Mouse (Mus musculus): ENCODE measurements around the gene Zc3h6.

Gene Zc3h6

GRCm38 (mm10) chr2:129035381-129035780 lies 68.2 kb downstream of the Zc3h6 start:
- no peak for DNase-seq (ENCODE audit: low spot score in 2 of 2)

- DNase-seq (ENCODE audit: low spot score in 2 of 2), result peak in 1 of 2 experiments; percentile 18
Measured at GRCm38 (mm10) chr2:129038426-129038936, 71.3 kb downstream of the Zc3h6 start.

- DNase-seq (ENCODE audit: low spot score in 2 of 2), result no peak
Measured at GRCm38 (mm10) chr2:129038937-129039631, 71.9 kb downstream of the Zc3h6 start.

GRCm38 (mm10) chr2:129040567-129040966 lies 73.4 kb downstream of the Zc3h6 start:
- DNase-seq (ENCODE audit: low spot score in 2 of 2), result no peak

GRCm38 (mm10) chr2:129046172-129046845 lies 79.1 kb downstream of the Zc3h6 start:
- no peak for DNase-seq (ENCODE audit: low spot score in 2 of 2)

GRCm38 (mm10) chr2:129046846-129047196 lies 79.6 kb downstream of the Zc3h6 start:
- no peak for DNase-seq (ENCODE audit: low spot score in 2 of 2)

- no peak for DNase-seq (ENCODE audit: low spot score in 2 of 2)
Measured at GRCm38 (mm10) chr2:129047811-129048210, 80.6 kb downstream of the Zc3h6 start, which contains the start of gene Vinac1. TSS of gene Vinac1 (minus strand) at chr2:129048172.

GRCm38 (mm10) chr2:129052451-129052983 lies 85.3 kb downstream of the Zc3h6 start:
- no peak for DNase-seq (ENCODE audit: low spot score in 2 of 2)

- DNase-seq (ENCODE audit: low spot score in 2 of 2), result no peak
Measured at GRCm38 (mm10) chr2:129055741-129056140, 88.5 kb downstream of the Zc3h6 start.

GRCm38 (mm10) chr2:129056597-129056996 lies 89.4 kb downstream of the Zc3h6 start:
- DNase-seq (ENCODE audit: low spot score in 2 of 2), result no peak

- DNase-seq (ENCODE audit: low spot score in 2 of 2), result no peak
Measured at GRCm38 (mm10) chr2:129057256-129057655, 90.1 kb downstream of the Zc3h6 start.

- DNase-seq (ENCODE audit: low spot score in 2 of 2), result no peak
Measured at GRCm38 (mm10) chr2:129057920-129058361, 90.7 kb downstream of the Zc3h6 start.

GRCm38 (mm10) chr2:129061456-129062059 lies 94.4 kb downstream of the Zc3h6 start:
- DNase-seq (ENCODE audit: low spot score in 2 of 2), result no peak

- peak; percentile 46 to 73 for DNase-seq (ENCODE audit: low spot score in 2 of 2)
Measured at GRCm38 (mm10) chr2:129065437-129066282, 98.5 kb downstream of the Zc3h6 start, which contains the start of gene Ttl. TSS of gene Ttl (plus strand) at chr2:129065942.

GRCm38 (mm10) chr2:129066326-129066725 lies 99.1 kb downstream of the Zc3h6 start:
- peak; percentile 49 to 56 for DNase-seq (ENCODE audit: low spot score in 2 of 2)
